13 mouse cellular contexts compared by ENCODE assay signal in the genomic region with DNA sequence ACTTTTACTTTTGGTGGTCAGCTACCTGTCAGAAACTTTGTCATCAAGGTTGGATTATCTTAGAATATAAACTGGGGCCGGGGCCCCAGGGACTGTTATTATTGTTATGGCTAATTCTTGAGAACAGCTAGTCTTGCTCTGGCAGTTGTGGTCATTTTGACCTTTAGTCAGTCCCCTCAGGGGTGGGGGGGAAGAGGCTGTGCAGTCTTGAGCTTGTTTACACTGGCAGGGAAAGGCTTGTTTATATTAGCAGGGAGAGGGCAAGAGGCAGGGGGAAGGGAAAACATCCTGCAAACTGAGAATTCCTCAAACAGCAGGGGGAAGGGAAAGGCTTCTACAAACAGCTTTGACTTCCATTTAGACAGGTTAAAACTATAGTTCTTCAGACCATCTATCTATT.
DNase-seq lines count a peak whose midpoint lies in the region; ATAC-seq and TF ChIP-seq lines count a peak whose summit lies in the region.
"Had no signal": no experiment of that assay in that cellular context is flagged by ENCODE, and none has a peak within 500 bp of the region (broad histone marks: within the 10 kb centered on the region; RNA-seq: fewer than 3 reads in every experiment).

No protein-coding gene starts in this region.

- no peak for TF ChIP-seq CTCF in layer of hippocampus, adult 2 months (conservative IDR thresholded peaks at IDR 0.05)

- H3K27me3 ChIP-seq in midbrain, embryonic 14.5 days (ENCODE audit: control insufficient read depth, insufficient read depth, low read length) = no peaks in the 10 kb centered on the region
- H3K27me3 ChIP-seq in midbrain, embryonic 15.5 days (replicated peaks) = no peaks in the 10 kb centered on the region
- H3K27me3 ChIP-seq in embryonic facial prominence, embryonic 14.5 days (replicated peaks; ENCODE audit: control insufficient read depth, insufficient read depth, low read length) = no peaks in the 10 kb centered on the region
- H3K27me3 ChIP-seq: CH12.LX; forebrain, embryonic 12.5 days; liver, embryonic 13.5 days; stomach, embryonic 15.5 days had no signal

- no peak for ATAC-seq in midbrain, embryonic 14.5 days (ENCODE audit: low FRiP score, low TSS enrichment)
- no peak for ATAC-seq in midbrain, embryonic 15.5 days (replicated peaks)
- no peak for ATAC-seq in embryonic facial prominence, embryonic 14.5 days (ENCODE audit: low read depth)

- no peaks in the 10 kb centered on the region for H3K9me3 ChIP-seq in midbrain, embryonic 14.5 days (ENCODE audit: control insufficient read depth, low read length)
- H3K9me3 ChIP-seq in midbrain, embryonic 15.5 days = no peaks in the 10 kb centered on the region
- no peaks in the 10 kb centered on the region for H3K9me3 ChIP-seq in embryonic facial prominence, embryonic 14.5 days (ENCODE audit: control insufficient read depth, low read length)
- H3K9me3 ChIP-seq: forebrain, embryonic 12.5 days; liver, embryonic 13.5 days; stomach, embryonic 15.5 days had no signal

- H3K9ac ChIP-seq in midbrain, embryonic 14.5 days (replicated peaks; ENCODE audit: low read length) = no peak overlapping the region
- H3K9ac ChIP-seq in midbrain, embryonic 15.5 days = no peak overlapping the region
- no peak overlapping the region for H3K9ac ChIP-seq in embryonic facial prominence, embryonic 14.5 days (ENCODE audit: low read depth, low read length)
- H3K9ac ChIP-seq: forebrain, embryonic 12.5 days; liver, embryonic 13.5 days; stomach, embryonic 15.5 days had no signal

- DNase-seq in midbrain, embryonic 14.5 days = peak; percentile 0
- peak; percentile 5 for DNase-seq in embryonic facial prominence, embryonic 14.5 days (ENCODE audit: low spot score)
- peak; percentile 25 to 45 for DNase-seq in kidney, postnatal 25 days
- peak; percentile 14 to 51 for DNase-seq in lung, postnatal 4 days
- DNase-seq in left cerebral cortex, postnatal 36 days (ENCODE audit: low spot score in 2 of 2) = no peak
- DNase-seq in layer of hippocampus, adult 2 months (ENCODE audit: low spot score in 2 of 2) = no peak
- DNase-seq: cerebellum, postnatal 36 days; heart, postnatal 4 days; liver, embryonic 13.5 days had no signal

- 77% methylated on average over 1 of the region's 1 CpGs for WGBS in midbrain, embryonic 14.5 days
- 74% methylated on average over 1 of the region's 1 CpGs for WGBS in midbrain, embryonic 15.5 days
- WGBS in embryonic facial prominence, embryonic 14.5 days = 43% methylated on average over 1 of the region's 1 CpGs

- H3K27ac ChIP-seq in midbrain, embryonic 14.5 days (replicated peaks; ENCODE audit: low read depth, low read length) = no peak overlapping the region
- H3K27ac ChIP-seq in midbrain, embryonic 15.5 days = no peak overlapping the region
- H3K27ac ChIP-seq in embryonic facial prominence, embryonic 14.5 days (replicated peaks; ENCODE audit: low read depth, low read length) = no peak overlapping the region
- H3K27ac ChIP-seq in layer of hippocampus, adult 2 months = no peak overlapping the region
- H3K27ac ChIP-seq: forebrain, embryonic 12.5 days; liver, embryonic 13.5 days; stomach, embryonic 15.5 days had no signal

- H3K36me3 ChIP-seq in midbrain, embryonic 14.5 days (ENCODE audit: control insufficient read depth, insufficient read depth, low read length) = no peaks in the 10 kb centered on the region
- H3K36me3 ChIP-seq in midbrain, embryonic 15.5 days (replicated peaks) = no peaks in the 10 kb centered on the region
- no peaks in the 10 kb centered on the region for H3K36me3 ChIP-seq in embryonic facial prominence, embryonic 14.5 days (ENCODE audit: control insufficient read depth, insufficient read depth, low read length)
- H3K36me3 ChIP-seq: forebrain, embryonic 12.5 days; liver, embryonic 13.5 days; stomach, embryonic 15.5 days had no signal

- no peaks in the 10 kb centered on the region for H3K4me1 ChIP-seq in midbrain, embryonic 14.5 days (ENCODE audit: control insufficient read depth, insufficient read depth, low read length)
- no peaks in the 10 kb centered on the region for H3K4me1 ChIP-seq in midbrain, embryonic 15.5 days
- no peaks in the 10 kb centered on the region for H3K4me1 ChIP-seq in embryonic facial prominence, embryonic 14.5 days (ENCODE audit: control insufficient read depth, insufficient read depth, low read length)
- H3K4me1 ChIP-seq: forebrain, embryonic 12.5 days; liver, embryonic 13.5 days; stomach, embryonic 15.5 days had no signal

- intact Hi-C loops in left cerebral cortex, postnatal 36 days (cut with DNase I) = no loop called here

- H3K4me2 ChIP-seq in midbrain, embryonic 14.5 days (ENCODE audit: low read length) = no peak overlapping the region
- H3K4me2 ChIP-seq in midbrain, embryonic 15.5 days = no peak overlapping the region
- H3K4me2 ChIP-seq in embryonic facial prominence, embryonic 14.5 days (ENCODE audit: low read depth, low read length) = no peak overlapping the region
- H3K4me2 ChIP-seq: forebrain, embryonic 12.5 days; liver, embryonic 13.5 days; stomach, embryonic 15.5 days had no signal

- H3K4me3 ChIP-seq in midbrain, embryonic 14.5 days (replicated peaks; ENCODE audit: low read depth, low read length) = no peak overlapping the region
- H3K4me3 ChIP-seq in midbrain, embryonic 15.5 days = no peak overlapping the region
- H3K4me3 ChIP-seq in embryonic facial prominence, embryonic 14.5 days (ENCODE audit: low read depth, low read length) = no peak overlapping the region
- no peak overlapping the region for H3K4me3 ChIP-seq in layer of hippocampus, adult 2 months
- H3K4me3 ChIP-seq: forebrain, embryonic 12.5 days; liver, embryonic 13.5 days; stomach, embryonic 15.5 days had no signal

Comparison
In these comparisons a context has a peak if more than half of its experiments do, and no peak if none do; other contexts are left out.
1. DNase-seq: peak in midbrain, embryonic 14.5 days (single experiment), embryonic facial prominence, embryonic 14.5 days (single experiment), kidney, postnatal 25 days (2 of 2) and lung, postnatal 4 days (2 of 2); none in left cerebral cortex, postnatal 36 days (0 of 2) and layer of hippocampus, adult 2 months (0 of 2).